Mouse (Mus musculus): ENCODE measurements around the gene Snrnp48. TPM values are rescaled to one million over a fixed set of nuclear protein-coding genes. Genes with fewer than 3 reads are reported as not detected.

Gene Snrnp48
- polyA plus RNA-seq, 1 experiment from 2014 or later, result 20.0 TPM

- Histone ChIP-seq H3K27me3 (replicated peaks) (no peaks in the 10 kb centered on the region), H3K4me1 (peaks cover 22% of the 10 kb centered on the region), H3K9ac (no peak overlapping the region), H3K4me2 (no peak overlapping the region), H3K27ac (replicated peaks) (no peak overlapping the region), H3K9me3 (no peaks in the 10 kb centered on the region), H3K4me3 (no peak overlapping the region), H3K36me3 (no peaks in the 10 kb centered on the region)
- ATAC-seq (ENCODE audit: extremely low read depth, insufficient number of reproducible peaks, low FRiP score, low TSS enrichment), result no peak
- 55% methylated on average over 2 of the region's 2 CpGs for WGBS
Observed at GRCm38 (mm10) chr13:38258901-38259300, 54.2 kb downstream of the Snrnp48 start.

GRCm38 (mm10) chr13:38269055-38269692 is 64.4 kb downstream of the Snrnp48 start:
- ATAC-seq (ENCODE audit: extremely low read depth, insufficient number of reproducible peaks, low FRiP score, low TSS enrichment), result no peak
- H3K4me1 ChIP-seq, result no peaks in the 10 kb centered on the region
- no peak overlapping the region for H3K4me3 ChIP-seq
- WGBS, result 78% methylated on average over 8 of the region's 8 CpGs
- H3K27ac ChIP-seq (replicated peaks), result no peak overlapping the region
- H3K4me2 ChIP-seq, result no peak overlapping the region
- no peak overlapping the region for H3K9ac ChIP-seq
- peaks cover 10% of the 10 kb centered on the region for H3K9me3 ChIP-seq
- H3K36me3 ChIP-seq, result no peaks in the 10 kb centered on the region
- H3K27me3 ChIP-seq (replicated peaks), result no peaks in the 10 kb centered on the region

GRCm38 (mm10) chr13:38272624-38273023 is 67.9 kb downstream of the Snrnp48 start:
- Histone ChIP-seq H3K4me2 (no peak overlapping the region), H3K36me3 (no peaks in the 10 kb centered on the region), H3K9ac (no peak overlapping the region), H3K4me1 (no peaks in the 10 kb centered on the region), H3K4me3 (no peak overlapping the region), H3K27me3 (replicated peaks) (no peaks in the 10 kb centered on the region), H3K9me3 (no peaks in the 10 kb centered on the region), H3K27ac (replicated peaks) (no peak overlapping the region)
- ATAC-seq (ENCODE audit: extremely low read depth, insufficient number of reproducible peaks, low FRiP score, low TSS enrichment), result no peak
- 46% methylated on average over 3 of the region's 3 CpGs for WGBS

Other genes with a start within 250 kb of the Snrnp48 start
- 89.0 and 97.0 TPM in 2 replicates for gene Ssr1, start 210.7 kb upstream of the Snrnp48 start, polyA plus RNA-seq (2015; fragmentation: Nextera tagmentation; extraction: Ambion mirVana)
- 27.5 and 30.4 TPM in 2 replicates for gene Riok1, start 167.9 kb upstream of the Snrnp48 start, polyA plus RNA-seq (2015; fragmentation: Nextera tagmentation; extraction: Ambion mirVana)
- gene Cage1, start 167.9 kb upstream of the Snrnp48 start, polyA plus RNA-seq (2015; fragmentation: Nextera tagmentation; extraction: Ambion mirVana), result 0.94 and 1.2 TPM in 2 replicates
- 29.9 and 31.9 TPM in 2 replicates for gene Dsp, start 53.6 kb upstream of the Snrnp48 start, polyA plus RNA-seq (2015; fragmentation: Nextera tagmentation; extraction: Ambion mirVana)
- gene Bmp6, start 140.2 kb downstream of the Snrnp48 start, polyA plus RNA-seq (2015; fragmentation: Nextera tagmentation; extraction: Ambion mirVana), result 2.2 and 2.4 TPM in 2 replicates